Mouse (Mus musculus) MEL (cell line): ENCODE data around the gene Aatk.

ENCODE experiments used
- CTCF ChIP-seq, 3 experiments: IDR thresholded peaks in 2 of 3; conservative IDR thresholded peaks in 1 of 3; 2 replicates each; pipeline ENCODE4 v1.5.1; 2011 to 2012; ENCODE audit warnings: low read length in 3 of 3, low read depth in 2 of 3, mild to moderate bottlenecking in 2 of 3, improper control_type of control experiment in 1 of 3, inconsistent platforms in 1 of 3, mixed read lengths in 1 of 3, moderate library complexity in 1 of 3; ENCODE audit not compliant: control insufficient read depth in 1 of 3, insufficient read depth in 1 of 3, poor library complexity in 1 of 3, severe bottlenecking in 1 of 3
- NELFE ChIP-seq: IDR thresholded peaks from 2 replicates; pipeline ENCODE4 v1.6.1; 2011; ENCODE audit warnings: low read depth, low read length, improper control_type of control experiment
- POLR2A ChIP-seq, 2 experiments: IDR thresholded peaks; 2 replicates each; pipeline ENCODE4 v1.6.1; 2011 to 2012; ENCODE audit warnings: low read length in 2 of 2, mild to moderate bottlenecking in 2 of 2, control low read depth in 1 of 2, improper control_type of control experiment in 1 of 2, low read depth in 1 of 2, moderate library complexity in 1 of 2; ENCODE audit not compliant: control insufficient read depth in 1 of 2, insufficient read depth in 1 of 2, poor library complexity in 1 of 2

DNA sequence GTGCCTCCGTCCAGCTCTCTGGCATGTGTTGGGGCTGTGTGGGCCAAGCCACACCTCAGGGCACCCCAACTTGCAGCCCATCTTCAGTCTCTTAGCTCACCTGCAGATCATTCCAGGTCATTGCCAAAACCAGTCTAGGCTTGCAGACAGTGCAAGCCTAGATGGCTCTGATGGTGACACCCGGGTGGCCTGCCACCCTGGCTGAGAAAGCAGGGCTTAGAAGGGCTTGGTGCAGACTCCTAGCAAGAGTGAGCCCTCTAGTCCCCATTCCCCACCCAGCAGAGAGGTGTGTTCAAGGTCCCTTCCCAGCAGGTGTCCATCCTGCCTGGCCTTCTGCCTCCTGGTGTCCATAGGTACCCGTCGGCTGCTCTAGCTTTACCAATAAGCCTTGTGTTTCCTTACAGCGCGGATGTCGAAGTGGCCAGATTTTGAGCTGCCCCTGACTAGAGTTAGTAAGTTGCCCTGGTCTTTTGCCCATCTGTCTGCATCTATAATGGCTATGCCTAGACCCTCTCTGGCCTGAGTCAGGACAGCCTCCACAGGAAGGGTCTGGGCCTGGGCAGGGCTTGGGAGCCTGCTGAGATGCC, 44.2 kb downstream of the Aatk start:
- TF ChIP-seq CTCF (IDR thresholded peaks at IDR 0.05 in 2 of 3, conservative IDR thresholded peaks at IDR 0.05 in 1 of 3; ENCODE audit: control insufficient read depth in 1 of 3, insufficient read depth in 1 of 3, low read depth in 2 of 3, low read length in 3 of 3, poor library complexity in 1 of 3, severe bottlenecking in 1 of 3) (no peak), POLR2A (IDR thresholded peaks at IDR 0.05; ENCODE audit: control insufficient read depth in 1 of 2, insufficient read depth in 1 of 2, low read depth in 1 of 2, low read length in 2 of 2, poor library complexity in 1 of 2) (no peak), NELFE (no peak)
